Mouse (Mus musculus): Measurements from ENCODE around the gene Rab5c. TPM values are rescaled to one million over a fixed set of nuclear protein-coding genes. Genes with fewer than 3 reads are reported as not detected.
A peak's percentile ranks its signal among the peaks of the same experiment; 100 is the strongest.

Gene Rab5c
- total and polyA plus RNA-seq, 3 experiments: 249 to 263 TPM; not detected in 1

DNA sequence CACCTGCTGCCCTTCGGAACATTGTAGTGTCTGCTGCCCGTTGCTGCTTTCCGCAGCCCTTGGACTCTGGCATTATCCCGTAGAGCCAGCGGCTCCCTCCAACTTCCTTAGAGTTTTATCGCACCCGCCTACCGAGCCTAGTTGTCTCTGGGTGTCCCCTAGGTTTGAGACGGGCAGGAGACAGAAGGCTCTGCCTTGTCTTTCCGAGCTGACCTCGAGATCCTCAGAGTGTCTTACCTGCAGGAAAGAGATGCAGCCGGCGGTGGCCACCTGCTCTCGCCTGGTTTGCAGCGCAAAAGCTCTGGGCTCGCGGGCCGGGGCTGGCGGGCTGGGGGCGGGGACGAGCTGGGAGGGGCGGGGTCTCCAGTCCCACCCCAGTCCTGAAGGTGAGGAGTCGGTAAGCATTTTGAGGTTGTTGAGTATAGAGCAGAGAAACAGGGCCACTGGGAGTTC lies 45.8 kb downstream of the Rab5c start, which contains the start of gene Zfp385c:
TSS of gene Zfp385c (minus strand) at position 292 of the 453 bp plus-strand sequence.
- Histone ChIP-seq H3K4me1 (ENCODE audit: control insufficient read depth in 1 of 2, insufficient read depth in 2 of 2, low read length in 2 of 2) (peaks cover 2 to 8% of the 10 kb centered on the region in 2 experiments; a peak in 2 of 4 replicates), H3K9me3 (replicated peaks; ENCODE audit: insufficient read depth, low read length) (no peaks in the 10 kb centered on the region), H3K27ac (ENCODE audit: control insufficient read depth, low read depth, low read length) (no peak within 1 kb of the TSS), H3K9ac (ENCODE audit: control insufficient read depth, low read depth, low read length, poor library complexity, severe bottlenecking) (peak within 1 kb of the TSS; percentile 20), H3K4me3 (ENCODE audit: control insufficient read depth in 1 of 2, insufficient read depth in 1 of 2, low read depth in 2 of 2, low read length in 2 of 2) (peak within 1 kb of the TSS; percentile 48 to 70), H3K27me3 (ENCODE audit: control insufficient read depth in 1 of 2, insufficient read depth in 2 of 2, low read length in 2 of 2) (no peaks in the 10 kb centered on the region; a peak in 1 of 4 replicates), H3K36me3 (ENCODE audit: control insufficient read depth in 1 of 2, insufficient read depth in 2 of 2, low read length in 2 of 2) (no peaks in the 10 kb centered on the region), H3K79me2 (ENCODE audit: control insufficient read depth, insufficient read depth, low read length, poor library complexity) (no peaks in the 10 kb centered on the region)
- TF ChIP-seq RCOR1 (IDR thresholded peaks at IDR 0.05; ENCODE audit: low read depth, low read length): 0 out of 2 replicates have a peak, but pooled peaks have one; percentile 5
- no peak for TF ChIP-seq ZKSCAN1 (IDR thresholded peaks at IDR 0.05; ENCODE audit: low read depth, low read length)
- DNase-seq (ENCODE audit: low read depth, low spot score): peak; percentile 56

DNA sequence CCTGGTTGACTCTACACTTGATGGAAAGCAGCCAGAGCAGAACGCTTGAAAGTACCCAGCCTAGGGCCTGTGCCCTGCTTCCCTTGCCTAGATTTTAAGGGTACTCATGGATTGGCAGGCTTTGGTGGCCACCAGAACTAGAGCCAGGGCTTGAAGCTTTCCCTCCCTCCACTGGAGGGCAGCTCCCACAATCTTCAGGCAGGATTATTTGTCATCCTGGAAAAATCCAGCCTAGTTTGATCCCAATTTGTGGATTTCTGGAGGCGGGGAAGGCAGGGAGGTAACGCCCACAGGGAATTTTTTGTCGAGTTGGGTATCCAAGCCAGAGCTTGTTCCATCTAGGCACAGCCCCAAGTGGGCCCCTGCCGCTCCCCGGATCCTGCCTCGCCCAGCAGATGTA lies 47.6 kb downstream of the Rab5c start:
- Histone ChIP-seq H3K4me1 (ENCODE audit: control insufficient read depth in 1 of 2, insufficient read depth in 2 of 2, low read length in 2 of 2) (peaks cover 2 to 8% of the 10 kb centered on the region in 2 experiments; a peak in 2 of 4 replicates), H3K27me3 (ENCODE audit: control insufficient read depth in 1 of 2, insufficient read depth in 2 of 2, low read length in 2 of 2) (no peaks in the 10 kb centered on the region; a peak in 1 of 4 replicates), H3K27ac (ENCODE audit: control insufficient read depth, low read depth, low read length) (no peak overlapping the region), H3K79me2 (ENCODE audit: control insufficient read depth, insufficient read depth, low read length, poor library complexity) (no peaks in the 10 kb centered on the region), H3K9ac (ENCODE audit: control insufficient read depth, low read depth, low read length, poor library complexity, severe bottlenecking) (no peak overlapping the region), H3K4me3 (ENCODE audit: control insufficient read depth in 1 of 2, insufficient read depth in 1 of 2, low read depth in 2 of 2, low read length in 2 of 2) (no peak overlapping the region), H3K36me3 (ENCODE audit: control insufficient read depth in 1 of 2, insufficient read depth in 2 of 2, low read length in 2 of 2) (no peaks in the 10 kb centered on the region), H3K9me3 (replicated peaks; ENCODE audit: insufficient read depth, low read length) (no peaks in the 10 kb centered on the region)
- no peak for TF ChIP-seq ZKSCAN1 (IDR thresholded peaks at IDR 0.05; ENCODE audit: low read depth, low read length)
- no peak for TF ChIP-seq ZMIZ1 (IDR thresholded peaks at IDR 0.05; ENCODE audit: low read depth, low read length)
- no peak for TF ChIP-seq HCFC1 (IDR thresholded peaks at IDR 0.05; ENCODE audit: low read depth, low read length)
- no peak for TF ChIP-seq MAZ (IDR thresholded peaks at IDR 0.05; ENCODE audit: low read depth, low read length)
- no peak for TF ChIP-seq POLR2A (IDR thresholded peaks at IDR 0.05; ENCODE audit: control insufficient read depth in 1 of 2, insufficient read depth in 1 of 2, low read depth in 1 of 2, low read length in 2 of 2, poor library complexity in 1 of 2)
- TF ChIP-seq MYB (IDR thresholded peaks at IDR 0.05; ENCODE audit: low read depth, low read length): no peak
- TF ChIP-seq BHLHE40 (IDR thresholded peaks at IDR 0.05; ENCODE audit: borderline replicate concordance, low read depth, low read length): no peak
- no peak for DNase-seq (ENCODE audit: low read depth, low spot score)

GRCm38 (mm10) chr11:100688443-100688842 lies 49.6 kb downstream of the Rab5c start:
- no peak overlapping the region for H3K27ac ChIP-seq (ENCODE audit: control insufficient read depth, low read depth, low read length)
- H3K4me1 ChIP-seq (ENCODE audit: control insufficient read depth in 1 of 2, insufficient read depth in 2 of 2, low read length in 2 of 2): peaks cover 2 to 8% of the 10 kb centered on the region in 2 experiments; a peak in 2 of 4 replicates
- no peak overlapping the region for H3K9ac ChIP-seq (ENCODE audit: control insufficient read depth, low read depth, low read length, poor library complexity, severe bottlenecking)
- H3K36me3 ChIP-seq (ENCODE audit: control insufficient read depth in 1 of 2, insufficient read depth in 2 of 2, low read length in 2 of 2): no peaks in the 10 kb centered on the region
- no peaks in the 10 kb centered on the region for H3K9me3 ChIP-seq (replicated peaks; ENCODE audit: insufficient read depth, low read length)
- no peak for DNase-seq (ENCODE audit: low read depth, low spot score)
- H3K4me3 ChIP-seq (ENCODE audit: control insufficient read depth in 1 of 2, insufficient read depth in 1 of 2, low read depth in 2 of 2, low read length in 2 of 2): no peak overlapping the region
- TF ChIP-seq UBTF (IDR thresholded peaks at IDR 0.05; ENCODE audit: borderline replicate concordance, insufficient read depth, low read depth, low read length): no peak
- H3K27me3 ChIP-seq (ENCODE audit: control insufficient read depth in 1 of 2, insufficient read depth in 2 of 2, low read length in 2 of 2): peaks cover 3 to 13% of the 10 kb centered on the region in 2 experiments; a peak in 3 of 4 replicates
- H3K79me2 ChIP-seq (ENCODE audit: control insufficient read depth, insufficient read depth, low read length, poor library complexity): no peaks in the 10 kb centered on the region
